Mouse (Mus musculus) lung, postnatal 36 days (tissue): Measurements from ENCODE around the gene Eif3k.

Experiments
- DNase-seq: peaks from one replicate; pipeline ENCODE4 v3.0.0; 2022; ENCODE audit warnings: mixed read lengths

Eif3k gene

DNA sequence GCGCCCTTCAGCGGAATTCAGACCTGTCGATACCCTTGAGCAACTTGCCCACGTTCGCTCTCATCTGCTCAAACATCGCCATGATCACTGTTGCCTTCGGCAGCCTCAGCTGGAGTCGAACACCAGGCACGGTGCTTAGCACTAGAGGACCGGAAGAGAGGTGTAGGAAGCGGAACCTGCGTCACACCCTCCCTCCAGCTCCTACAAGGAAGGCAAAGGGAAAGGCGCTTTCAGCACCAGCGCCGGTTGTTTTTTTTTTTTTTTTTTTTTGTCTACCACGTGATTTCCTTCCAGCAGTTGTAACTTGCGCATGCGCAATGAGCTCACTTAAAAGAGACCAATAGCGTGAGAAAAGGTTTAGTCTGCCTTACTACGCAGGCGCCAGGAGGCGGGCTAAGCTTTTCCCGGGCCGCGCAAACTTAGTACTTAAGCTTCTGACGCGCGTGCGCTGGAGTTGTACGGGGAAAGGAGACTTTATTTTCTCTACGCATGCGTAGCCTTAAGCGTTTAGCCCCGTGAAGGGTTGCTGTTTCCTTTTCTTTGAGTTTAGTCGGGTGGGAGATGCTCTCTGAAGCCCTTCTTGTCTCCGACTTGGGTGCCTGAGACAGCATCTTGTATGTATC, at the start of gene Eif3k, which contains the start of gene Map4k1:
Gene Eif3k, minus strand, starts transcription at position 214 of the 623 bp plus-strand sequence.
Gene Map4k1, plus strand, starts transcription at position 400 of the 623 bp plus-strand sequence.
- DNase-seq, result peak; percentile 99

DNA sequence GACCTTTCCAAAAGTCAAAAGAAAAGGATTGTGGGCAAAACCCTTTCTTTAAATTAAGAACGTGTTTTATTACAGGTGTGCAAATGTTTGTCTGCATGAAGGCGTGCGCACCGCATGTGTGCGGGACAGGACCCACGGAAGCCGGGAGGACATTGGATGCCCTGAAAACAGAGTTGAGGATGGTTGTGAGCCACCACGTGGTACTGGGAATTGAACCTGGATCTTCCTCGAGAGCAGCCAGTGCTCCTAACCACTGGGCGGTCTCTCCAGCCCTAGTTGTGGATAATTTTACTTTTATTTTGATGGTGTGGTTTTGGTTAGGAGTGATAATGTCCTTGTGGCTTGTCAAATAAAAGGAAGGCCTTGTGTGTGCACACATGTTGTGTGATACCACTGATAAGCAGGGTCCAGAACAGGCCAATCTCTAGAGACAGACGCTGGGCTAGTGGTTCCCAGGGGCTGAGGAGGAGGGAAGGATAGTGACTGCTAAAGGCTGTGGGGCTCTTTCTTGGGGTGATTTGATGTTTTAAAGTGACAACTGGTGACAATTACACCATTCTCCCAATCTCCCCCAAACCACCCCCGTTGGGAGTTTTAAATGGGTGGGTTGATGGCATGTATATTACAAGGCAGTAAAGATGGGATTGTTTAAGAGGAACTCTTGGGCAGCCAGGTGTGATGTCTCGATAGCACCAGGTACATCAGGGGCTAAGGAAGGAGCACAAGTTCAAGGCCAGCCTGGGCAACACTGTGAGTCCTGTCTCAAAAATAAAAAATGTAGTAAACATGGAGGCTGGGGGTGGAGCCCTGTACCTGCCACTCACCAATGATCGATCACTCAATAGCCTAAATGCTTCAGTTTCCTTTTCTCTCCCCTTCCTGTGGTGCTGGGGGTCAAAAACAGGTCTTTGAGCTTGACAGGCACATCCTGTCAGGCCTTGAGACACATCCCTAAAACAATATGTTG, 48.3 kb upstream of the Eif3k start:
- DNase-seq, result no peak

DNA sequence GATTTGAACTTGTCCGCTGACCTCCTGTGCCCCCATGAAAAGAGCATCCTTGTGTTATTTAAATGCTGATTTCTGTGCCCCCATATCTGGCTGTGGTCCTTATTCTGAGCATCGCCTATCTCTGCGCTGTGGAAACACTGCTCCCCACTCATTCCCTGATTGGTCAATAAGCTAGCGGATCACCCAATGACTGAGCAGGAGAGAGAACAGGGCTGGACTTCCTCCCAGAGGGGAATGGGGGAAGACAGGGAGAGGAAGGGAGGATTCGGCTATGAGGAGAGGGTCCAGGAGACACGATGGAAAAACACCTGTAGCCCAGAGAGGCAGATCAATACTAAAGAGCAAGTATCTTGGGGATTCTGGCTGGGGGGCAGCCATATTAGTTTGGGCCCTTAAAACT, 47.1 kb upstream of the Eif3k start:
- no peak for DNase-seq

DNA sequence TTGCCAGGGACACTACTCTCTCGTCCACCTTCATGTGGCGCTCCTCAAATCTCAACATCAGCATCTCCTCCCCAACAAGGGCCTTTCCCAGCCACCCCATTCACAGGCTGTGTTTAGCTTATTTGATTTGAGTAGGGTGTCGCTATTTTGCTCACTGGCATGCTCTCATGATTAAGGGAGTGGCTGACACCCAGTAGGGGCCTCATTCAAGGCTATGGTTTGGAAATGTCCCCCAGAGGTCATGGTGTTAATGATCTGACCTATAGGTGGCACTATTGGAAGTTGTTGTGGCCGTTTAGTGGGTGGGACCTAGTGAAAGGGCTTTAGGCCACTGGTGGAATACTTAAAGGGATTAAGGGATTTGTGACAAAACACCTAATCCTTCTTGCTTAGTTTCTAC, 45.1 kb upstream of the Eif3k start:
- no peak for DNase-seq

DNA sequence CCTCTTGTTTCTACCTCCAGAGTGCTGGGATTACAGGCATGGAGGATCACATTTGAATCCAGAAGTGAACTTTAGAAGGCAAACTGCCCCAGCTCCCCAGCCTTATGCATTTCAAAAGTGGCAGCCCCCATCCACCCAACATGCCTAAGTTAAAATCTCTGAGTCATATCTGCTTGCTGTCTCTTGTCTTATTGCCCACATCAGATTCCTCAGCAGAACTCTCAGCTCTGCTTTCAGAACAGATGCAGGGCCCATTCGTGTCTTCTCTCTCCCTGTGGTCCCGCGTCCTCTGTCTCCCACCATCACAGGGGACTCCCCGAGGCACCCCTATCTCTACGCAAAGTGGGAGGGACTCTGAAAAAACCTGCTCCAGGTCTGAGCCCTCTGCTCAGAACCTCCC, 44.5 kb upstream of the Eif3k start:
- no peak for DNase-seq

DNA sequence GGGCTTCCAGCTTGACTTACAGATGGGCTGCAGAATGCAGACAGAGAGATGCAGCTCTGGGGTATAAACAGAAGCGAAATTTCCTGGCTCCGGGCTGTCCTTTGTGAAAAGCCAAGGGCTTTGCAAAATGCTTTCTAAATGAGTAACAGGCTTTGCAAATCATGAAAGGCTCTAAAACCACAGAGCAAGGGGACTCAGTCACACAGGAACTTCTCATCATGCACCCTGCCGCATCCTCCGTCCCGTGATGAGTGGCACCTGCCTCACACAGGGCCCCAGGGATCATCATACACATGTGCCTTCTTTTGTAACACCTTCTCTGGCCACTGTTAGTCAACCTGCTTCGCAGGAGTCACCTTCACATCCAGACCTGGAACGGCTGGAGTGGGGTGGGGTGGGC, 43.9 kb upstream of the Eif3k start:
- DNase-seq, result no peak

DNA sequence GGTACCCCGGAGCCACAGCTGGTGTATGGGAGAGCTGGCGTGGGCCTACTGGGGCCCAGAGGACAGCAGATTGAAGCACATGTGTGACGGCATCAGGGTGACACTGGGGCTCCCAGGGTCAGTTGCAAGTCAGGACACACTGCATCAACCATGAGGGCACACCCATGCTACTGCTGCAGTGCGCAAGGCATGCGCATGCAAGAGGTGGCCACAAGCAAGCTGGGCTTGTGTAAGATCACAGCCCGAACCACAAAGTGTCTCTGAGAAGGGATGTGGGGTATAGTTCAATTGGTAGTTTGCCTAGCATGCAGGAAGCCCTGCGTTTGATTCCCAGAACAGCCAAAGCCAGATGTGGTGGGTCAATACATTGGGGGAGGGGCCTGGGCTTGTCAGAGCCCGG, 41.9 kb upstream of the Eif3k start:
- DNase-seq, result peak; percentile 52

DNA sequence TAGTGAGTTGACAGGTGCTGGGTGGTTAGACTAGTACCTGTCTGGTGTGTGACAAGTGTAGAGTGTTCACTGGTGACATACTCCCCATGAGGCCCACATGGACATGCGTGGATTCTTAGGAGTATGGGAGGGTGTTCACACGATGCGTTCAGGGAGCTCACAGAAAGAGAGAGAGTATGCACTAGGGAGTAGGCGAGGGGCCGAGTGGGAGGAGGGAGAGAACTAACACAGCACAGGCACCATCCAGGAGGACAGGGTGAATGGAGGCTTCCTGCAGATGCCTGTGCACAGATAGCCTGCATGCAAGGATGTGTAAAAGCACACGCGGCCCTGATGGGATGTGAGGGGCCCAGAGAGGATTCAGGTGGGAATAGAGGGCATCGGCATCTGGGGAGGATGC, 40.8 kb upstream of the Eif3k start:
- DNase-seq, result no peak

DNA sequence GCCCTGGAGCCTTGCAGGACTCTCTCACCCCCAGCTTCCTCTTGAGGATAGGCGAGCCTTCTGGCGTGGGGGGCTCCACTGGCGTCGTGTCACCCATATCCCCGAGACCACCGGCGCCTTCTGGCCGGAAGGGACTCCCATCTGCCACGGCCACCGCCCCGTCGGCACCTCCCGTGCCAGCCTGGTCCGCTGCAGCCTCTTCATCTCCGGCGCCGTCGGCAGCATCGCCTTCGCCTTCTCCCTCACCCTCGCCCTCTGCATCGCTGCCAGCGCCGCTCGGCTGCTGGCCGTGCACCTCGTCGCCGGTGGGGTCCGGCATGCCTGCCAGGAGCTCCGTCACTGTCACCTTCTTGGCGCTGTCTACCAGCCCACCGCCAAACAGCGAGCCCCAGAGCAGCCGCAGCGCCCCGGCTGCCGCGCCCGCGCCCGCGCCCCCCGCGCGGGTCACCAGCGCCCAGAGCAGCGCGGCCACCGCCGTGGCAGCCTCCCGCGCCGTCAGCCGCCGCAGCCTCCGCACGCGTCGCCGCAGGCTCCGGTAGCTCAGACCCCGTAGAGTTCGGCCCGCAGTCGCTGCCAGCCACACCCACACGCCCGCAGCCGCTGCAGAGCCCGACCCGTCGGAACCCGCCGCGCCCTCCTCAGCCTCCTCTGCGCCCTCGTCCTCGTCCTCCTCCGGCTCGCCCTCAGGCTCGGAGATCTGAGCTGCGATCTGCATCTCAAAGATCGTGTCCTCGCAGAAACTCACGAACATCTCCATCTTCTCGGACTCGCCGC, 38.0 kb upstream of the Eif3k start:
- no peak for DNase-seq

DNA sequence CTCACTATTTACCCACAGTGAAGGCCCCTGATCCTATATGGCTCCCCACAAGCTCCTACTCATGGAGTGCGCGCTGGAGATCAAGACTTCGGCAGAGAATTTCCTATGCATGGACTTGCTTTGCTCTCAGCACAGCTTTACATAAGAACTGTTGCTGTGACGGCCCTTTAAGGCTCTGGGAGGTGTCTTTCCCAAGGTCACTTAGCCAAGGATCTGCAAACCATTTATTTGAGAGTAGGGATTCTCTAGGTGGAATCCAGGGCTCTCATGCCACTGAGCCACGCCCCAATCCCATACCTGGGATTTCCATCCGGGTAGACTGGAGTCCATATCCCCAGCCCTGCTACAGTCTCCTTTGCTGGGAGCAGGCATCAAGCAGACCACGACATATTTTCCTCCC, 35.6 kb upstream of the Eif3k start:
- DNase-seq, result no peak

DNA sequence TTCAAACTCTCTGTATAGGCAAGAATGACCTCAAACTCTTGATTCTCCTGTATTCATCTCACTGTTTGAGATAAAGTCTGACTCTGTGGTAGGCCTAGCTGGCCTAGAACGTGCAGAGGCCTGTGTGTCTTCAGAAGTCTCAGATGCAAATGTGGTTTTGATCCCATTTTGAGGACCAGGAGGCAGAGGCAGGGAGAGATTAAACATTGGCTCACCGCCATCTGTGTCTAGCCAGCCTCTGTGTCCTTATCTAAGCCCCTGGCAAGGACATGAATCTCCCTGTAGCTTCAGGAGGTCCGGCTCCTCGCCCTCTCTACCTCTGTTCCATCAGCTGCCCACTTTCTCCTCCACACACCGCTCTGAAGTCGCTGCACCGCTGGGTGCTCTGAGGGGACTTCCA, 34.8 kb upstream of the Eif3k start:
- no peak for DNase-seq

DNA sequence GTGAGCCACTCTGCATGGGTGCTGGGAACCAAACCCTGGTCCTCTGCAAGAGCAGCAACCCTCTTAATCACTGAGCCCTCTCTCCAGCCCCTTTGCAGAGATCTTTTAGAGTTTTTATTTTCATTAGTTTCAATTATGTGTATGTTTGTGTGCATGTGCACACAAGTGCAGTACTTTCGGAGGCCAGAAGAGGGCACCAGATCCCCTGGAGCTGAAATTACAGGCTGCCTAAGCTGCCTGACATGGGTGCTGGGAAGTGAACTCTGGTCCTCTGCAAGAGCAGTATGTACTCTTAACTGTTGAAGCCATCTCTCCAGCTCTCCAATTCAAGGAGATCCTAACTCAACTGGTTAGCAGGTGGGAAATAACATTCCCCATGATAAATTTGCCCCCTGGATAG, 33.3 kb upstream of the Eif3k start:
- DNase-seq, result no peak

DNA sequence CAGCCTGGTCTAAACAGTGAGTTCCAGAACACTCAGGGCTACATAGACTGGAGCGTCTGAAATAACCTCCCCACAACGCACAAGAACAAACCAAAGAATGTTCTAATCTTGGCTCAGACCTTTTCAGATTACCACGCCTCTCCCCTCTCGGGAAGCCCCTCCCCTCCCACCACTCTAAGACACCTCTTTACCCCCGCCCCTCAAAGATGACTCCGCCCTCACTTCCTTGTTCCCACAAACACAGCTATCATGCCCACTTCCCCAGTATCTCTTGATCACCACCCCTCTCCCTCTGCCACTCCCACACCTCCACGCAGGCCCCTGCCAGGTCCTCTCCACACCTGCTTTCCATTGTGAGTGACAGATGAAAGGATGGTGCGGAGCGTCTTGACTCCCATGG, 27.1 kb upstream of the Eif3k start:
- peak; percentile 55 for DNase-seq

DNA sequence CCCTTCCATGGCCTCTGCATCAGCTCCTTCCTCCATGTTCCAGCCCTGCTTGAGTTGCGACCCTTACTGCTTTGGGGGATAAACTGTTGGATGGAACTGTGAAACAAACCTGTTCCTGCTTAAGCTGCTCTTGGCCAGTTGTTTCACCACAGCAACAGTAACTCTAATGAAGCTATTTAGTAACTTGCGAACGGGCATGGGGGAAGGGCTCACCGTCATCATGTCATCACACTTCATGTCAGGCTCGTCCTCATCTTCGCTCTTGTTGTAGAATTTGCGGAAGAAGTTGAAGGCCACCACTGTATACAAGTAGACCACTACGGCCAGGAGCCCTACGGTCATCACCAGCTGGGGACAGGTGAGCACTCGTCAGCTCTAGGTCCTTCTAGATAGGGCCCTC, 26.5 kb upstream of the Eif3k start:
- DNase-seq, result peak; percentile 19

DNA sequence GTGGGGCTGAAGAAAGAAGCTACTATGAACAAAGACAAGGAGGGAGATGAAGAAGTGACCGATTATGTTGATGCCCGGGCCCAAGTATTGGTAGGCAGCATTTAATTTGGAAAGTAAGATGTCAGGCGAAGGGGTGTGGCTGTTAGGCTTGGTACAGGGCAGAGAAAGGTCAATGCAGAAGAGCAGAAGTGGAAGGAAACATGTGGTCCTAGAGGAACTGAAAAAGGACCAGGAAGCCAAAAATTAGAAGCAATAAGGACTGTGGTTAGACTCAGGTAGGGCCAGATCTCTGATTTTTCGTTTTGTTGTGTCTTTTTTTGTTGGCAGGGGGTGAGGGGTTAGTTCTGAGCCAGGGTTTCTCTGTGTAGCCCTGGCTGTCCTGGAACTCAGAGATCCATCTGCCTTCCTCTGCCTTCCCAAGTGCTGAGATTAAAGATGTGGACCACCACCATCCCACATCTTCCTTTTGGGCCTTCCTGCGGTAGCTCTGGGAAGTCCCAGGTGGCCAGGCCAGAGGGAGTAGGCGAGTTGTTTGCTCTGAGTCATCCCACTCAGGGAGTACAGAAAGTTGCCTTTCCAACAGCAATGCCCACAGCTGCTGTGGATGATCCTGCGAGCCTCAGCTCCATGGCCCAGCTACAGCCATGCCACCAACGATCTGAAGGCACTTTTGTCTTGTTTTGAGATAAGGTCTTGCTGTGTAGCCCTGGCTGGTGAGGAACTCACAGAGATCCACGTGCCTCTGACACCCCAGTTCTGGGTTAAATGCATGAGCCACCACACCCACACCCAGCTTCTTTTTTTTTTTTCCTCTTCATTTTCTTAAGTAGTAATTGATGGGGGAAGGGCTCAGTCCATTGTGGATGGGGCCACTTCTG, 25.8 kb upstream of the Eif3k start:
- peak; percentile 42 for DNase-seq

DNA sequence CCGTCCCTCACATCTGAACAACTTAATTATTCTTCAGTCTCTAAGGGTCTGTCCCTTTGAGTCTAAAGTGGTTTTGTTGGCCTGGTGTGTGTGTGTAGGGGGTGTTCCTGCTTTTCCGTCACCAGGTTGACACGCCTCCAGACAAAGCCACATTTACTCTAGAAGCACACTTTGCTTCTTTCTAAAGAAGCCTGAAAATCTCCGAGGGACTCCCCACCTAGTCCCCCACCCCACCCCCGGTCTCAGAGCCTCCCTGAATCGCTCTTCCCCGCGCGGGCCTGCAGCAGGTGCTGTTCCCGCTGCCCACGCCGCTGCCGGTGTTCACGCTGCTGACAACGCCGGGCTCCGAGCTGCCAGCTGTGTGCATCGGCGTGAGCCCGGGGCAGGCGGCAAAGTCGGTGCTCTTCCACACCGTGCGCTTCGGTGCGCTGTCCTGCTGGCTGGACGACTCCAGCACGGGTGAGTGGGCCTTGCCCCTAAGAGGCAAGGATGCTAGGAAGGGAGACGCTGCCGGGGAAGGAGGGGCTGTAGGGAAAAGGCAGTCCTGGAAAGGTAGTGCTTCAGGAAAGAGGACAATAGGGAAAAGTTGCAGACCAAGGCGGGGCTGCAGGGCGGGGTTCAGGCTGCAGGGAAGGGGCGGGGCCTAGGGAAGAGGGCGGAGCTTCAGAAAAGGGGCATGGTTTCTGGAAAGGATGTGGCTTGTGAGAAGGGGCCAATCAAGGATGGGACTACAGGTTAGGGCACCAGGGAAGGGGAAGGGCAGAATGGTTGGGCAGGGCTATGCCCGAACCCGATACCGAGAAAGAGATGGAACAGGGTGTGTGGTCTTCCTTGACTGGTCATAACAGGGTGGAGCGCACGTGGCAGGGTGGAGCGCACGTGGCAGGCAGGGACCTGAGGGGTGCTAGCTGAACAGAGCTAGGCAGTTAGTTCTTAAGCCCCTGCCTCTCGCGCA, 19.3 kb upstream of the Eif3k start:
- DNase-seq, result peak; percentile 81

DNA sequence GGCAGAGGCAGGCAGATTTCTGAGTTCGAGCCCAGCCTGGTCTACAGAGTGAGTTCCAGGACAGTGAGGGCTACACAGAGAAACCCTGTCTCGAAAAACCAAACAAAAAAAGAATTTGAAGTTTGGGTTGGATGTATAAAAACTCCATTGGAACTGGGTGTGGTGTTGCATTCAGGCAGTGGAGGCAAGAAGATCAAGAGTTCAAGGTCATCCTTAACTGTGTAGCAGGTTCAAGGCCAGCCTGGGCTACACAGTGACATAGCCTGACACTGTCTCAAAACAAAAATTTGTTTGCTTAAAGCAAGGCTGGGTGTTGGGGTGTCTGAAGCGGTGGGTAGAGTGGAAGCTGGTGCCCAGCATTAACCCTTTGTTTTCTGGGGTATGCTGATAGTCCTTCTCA, 11.7 kb upstream of the Eif3k start:
- DNase-seq, result no peak

DNA sequence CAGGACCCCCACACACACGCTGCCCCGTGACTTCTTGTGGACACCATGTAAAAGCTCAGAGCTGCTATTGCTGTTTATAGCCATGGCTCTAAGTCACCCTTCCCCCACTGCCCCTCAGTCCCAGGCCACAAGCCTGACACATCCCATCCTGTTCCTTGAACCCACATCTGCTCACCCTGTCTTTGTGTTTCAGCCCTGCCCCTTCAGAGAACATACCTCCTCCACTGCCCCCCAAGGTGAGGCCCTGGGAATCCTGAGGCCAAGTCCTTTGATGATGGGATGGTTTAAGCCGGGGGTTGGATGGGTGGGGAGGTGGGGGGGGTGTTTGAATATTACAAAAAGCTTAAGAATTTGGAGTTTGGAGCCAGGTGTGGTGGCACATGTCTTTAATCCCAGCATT, 11.3 kb upstream of the Eif3k start:
- no peak for DNase-seq

DNA sequence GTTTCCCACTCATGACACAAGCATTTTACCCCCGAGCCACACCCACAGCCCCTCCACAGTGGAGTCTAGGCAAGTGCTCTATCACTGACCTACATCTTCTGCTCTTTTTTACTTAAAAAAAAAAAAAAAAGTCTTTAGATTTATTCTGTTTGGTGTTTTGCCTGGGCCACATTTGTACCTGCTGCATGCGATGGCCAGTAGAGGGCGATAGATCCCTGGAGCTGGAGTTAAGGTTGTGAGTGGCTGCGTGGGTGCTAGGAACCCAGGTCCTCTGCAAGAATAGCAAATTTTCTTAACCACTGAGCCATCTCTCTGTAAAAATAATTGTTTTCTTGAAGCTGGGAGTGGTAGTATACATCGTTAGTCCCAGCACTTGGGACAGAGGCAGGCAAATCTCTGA, 10.0 kb upstream of the Eif3k start:
- no peak for DNase-seq

DNA sequence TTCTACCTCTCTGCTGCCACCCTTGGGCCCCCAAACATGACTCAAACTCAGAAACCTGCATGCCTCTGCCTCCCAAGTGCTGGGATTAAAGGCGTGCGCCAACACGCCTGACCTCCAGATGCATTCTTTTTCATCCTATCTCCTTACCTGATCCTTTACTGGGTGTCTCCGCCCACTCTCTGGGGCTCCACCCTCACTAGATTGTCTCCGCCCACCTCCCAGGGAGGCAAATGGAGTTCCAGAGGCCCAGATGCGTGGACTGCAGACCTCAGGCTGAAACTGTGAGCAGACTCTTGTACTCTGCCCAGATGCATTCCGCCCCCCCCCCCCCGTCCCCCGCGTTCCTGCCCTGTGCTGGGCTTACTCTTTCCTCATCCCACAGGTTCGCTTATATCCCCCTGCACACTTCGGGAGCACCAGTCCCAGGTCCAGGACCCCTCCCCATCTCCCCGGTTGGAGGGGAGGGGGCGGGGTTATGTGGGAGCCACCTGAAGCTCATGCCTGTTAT, 9.2 kb upstream of the Eif3k start:
- DNase-seq, result no peak

DNA sequence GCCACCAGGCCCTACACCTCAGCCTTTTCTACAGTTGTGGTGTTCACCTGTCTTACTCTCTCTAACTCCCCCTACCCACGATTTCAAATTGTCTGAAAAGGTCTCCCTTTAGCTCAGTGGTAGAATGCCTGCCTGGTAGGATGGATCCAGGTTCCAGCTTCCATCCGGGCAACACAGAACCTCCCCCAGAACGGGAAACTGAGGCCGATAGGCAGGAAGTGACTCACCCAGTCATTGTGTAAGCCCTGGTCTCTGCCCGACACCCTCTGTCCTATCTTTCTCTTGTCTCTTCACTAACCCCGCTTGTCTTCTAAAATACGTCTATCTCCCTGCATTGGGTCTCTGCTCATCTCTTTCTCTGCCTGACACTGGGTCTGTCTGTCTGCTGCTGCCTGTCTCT, 3.5 kb upstream of the Eif3k start:
- DNase-seq, result no peak
